Mouse (Mus musculus): ENCODE data around the gene Camk1d.
"Not testable (repeated sequence)": the region's sequence is repeated elsewhere in the genome, so short reads cannot be mapped to it uniquely, and the experiment has no call there.

The Camk1d gene

DNA sequence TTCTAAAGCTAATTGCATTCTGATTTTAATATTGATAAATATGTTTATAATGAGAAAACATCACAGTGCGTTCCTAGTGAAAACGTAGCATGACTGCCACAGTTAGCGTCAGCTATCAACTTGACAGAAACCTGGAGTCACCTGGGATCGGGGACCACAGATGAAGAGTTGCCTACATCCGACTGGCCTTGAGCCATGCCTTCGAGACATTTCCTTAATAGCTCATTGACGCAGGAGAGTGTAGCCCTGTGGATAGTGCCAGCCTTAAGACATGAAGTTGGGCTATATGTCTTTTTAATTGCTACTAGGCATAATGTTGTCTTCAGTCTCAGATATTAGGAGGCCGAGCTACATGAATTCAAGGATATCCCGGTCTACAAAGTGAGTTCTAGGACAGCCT, 315.8 kb downstream of the Camk1d start:
- DNase-seq (ENCODE audit: low spot score in 2 of 2): no peak

DNA sequence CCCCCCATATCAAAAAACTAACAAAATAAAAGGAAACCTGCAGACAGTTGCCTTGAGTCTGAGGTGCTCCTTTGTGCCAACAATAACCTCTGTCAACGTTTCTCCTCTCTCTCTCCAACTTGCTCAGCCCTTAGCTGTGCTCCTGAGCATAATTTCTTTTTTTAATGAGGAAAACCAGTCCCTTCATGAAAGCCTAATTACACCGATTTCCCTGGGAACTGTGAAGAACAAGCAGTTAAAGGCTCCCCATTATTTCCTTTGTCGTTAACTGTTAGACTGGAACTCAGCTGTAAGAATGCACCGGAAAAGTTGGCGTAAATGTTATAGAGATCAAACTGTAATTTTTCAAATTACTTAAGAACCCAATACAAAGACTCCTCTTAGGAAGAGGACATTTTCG, 316.3 kb downstream of the Camk1d start:
- DNase-seq (ENCODE audit: low spot score in 2 of 2): no peak

DNA sequence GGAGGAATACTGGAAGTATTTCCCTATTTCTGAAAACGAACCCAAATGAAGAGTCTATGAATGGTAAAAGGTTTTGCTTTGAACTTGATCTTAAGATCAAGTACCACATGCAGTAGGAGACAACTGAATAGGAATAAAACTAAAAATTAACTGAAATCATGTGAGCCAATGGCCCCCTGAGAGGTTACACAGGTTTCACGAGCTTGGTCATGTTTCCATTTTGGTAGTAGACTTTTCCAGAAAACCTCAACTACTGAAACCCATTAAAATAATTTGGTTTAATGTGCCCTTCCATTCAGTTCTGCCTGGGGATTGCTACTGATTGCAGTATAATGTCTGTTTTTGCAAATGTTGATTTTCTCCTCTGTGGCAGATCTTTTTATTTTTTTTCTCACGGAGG, 316.8 kb downstream of the Camk1d start:
- no peak for DNase-seq (ENCODE audit: low spot score in 2 of 2)

DNA sequence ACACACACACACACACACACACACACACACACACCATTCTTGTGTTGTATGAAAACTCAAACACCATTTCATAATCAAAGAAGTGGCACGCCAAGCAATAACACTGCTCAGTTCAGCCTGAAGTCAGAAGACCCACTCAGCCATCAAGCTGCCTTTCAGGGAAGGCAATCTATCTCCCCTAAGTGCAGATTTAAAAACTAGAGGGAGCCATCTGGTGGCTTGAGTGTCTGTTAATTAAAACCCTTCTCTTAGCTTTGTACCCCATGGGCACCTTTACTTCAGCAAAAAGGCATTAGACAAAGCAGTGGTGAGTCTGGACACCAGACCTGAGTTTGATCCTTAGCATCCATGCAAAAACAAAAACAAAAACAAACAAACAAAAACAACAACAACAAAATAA, 317.9 kb downstream of the Camk1d start:
- DNase-seq (ENCODE audit: low spot score in 2 of 2): no peak

DNA sequence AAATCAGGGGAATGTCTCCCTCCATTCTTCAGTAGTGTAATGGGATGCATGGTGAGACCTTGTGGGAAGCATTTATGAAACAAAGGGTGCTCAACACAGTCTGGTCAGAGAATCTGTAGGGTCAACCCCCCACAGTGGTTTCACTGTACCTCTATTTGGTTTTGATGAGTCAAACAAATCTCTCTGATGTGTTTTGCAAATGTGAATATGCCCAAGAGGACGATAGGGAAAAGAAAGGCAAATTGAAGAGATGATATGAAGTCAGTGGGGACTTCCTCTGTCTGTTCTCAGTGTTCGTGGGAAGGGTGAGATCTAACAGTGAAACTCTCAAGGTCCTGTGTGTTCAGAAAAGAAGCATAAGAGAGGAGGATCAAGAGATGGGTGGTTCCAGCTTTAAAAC, 318.4 kb downstream of the Camk1d start:
- no peak for DNase-seq (ENCODE audit: low spot score in 2 of 2)

DNA sequence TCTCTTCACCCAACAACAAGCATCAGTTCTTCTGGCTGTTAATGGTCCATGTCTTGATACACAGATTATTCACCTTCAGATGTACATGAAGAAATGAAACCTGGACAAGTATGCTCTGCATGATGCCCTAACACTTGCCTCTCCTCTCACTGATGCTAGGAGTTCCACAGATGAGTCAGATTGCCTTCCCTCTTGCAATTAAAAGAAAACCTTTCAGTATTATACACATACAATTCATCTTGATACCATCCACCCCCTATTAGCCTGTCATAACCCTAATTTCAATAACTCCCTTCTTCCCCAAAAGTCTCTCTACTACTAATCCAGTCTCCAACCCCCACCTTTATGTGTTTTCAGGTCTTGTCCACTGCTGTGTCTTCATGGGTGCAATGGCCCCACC, 321.4 kb downstream of the Camk1d start:
- no peak for DNase-seq (ENCODE audit: low spot score in 2 of 2)

DNA sequence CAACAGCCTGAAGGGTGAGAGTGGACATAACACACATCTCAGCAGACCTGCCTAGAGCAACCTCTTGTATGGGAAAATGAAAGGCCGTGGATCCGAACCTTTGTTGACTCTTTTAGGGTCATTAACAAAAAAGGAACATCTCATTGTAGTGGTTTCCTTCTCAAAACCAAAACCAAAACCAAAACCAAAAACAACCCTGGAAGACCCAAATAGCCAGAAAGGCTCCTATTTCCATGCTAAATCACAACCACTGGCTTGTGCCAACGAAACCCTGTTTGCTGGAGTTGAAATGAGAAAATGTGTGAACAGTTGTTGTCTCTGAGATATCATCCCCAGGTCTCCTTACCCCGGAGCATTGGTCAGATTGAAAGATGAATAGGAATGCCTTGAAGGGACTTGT, 321.8 kb downstream of the Camk1d start:
- no peak for DNase-seq (ENCODE audit: low spot score in 2 of 2)

DNA sequence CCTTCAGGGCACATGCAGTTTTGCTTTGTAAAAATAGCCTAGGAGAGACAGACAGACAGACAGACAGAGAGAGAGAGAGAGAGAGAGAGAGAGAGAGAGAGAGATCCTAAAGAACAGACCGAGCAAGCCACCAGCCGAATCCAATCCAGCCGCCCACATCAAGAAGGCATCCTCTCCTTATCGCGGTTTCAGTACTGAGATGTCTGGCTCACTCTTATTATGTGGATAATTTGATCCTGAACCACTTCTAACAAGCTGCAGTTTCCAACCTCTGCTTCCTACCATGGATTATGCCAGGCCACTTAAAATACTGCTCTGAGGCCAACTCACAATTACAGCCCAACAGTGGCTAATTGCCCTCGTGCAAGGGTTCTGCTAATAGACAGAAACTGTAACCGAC, 325.9 kb downstream of the Camk1d start:
- no peak for DNase-seq (ENCODE audit: low spot score in 2 of 2)

DNA sequence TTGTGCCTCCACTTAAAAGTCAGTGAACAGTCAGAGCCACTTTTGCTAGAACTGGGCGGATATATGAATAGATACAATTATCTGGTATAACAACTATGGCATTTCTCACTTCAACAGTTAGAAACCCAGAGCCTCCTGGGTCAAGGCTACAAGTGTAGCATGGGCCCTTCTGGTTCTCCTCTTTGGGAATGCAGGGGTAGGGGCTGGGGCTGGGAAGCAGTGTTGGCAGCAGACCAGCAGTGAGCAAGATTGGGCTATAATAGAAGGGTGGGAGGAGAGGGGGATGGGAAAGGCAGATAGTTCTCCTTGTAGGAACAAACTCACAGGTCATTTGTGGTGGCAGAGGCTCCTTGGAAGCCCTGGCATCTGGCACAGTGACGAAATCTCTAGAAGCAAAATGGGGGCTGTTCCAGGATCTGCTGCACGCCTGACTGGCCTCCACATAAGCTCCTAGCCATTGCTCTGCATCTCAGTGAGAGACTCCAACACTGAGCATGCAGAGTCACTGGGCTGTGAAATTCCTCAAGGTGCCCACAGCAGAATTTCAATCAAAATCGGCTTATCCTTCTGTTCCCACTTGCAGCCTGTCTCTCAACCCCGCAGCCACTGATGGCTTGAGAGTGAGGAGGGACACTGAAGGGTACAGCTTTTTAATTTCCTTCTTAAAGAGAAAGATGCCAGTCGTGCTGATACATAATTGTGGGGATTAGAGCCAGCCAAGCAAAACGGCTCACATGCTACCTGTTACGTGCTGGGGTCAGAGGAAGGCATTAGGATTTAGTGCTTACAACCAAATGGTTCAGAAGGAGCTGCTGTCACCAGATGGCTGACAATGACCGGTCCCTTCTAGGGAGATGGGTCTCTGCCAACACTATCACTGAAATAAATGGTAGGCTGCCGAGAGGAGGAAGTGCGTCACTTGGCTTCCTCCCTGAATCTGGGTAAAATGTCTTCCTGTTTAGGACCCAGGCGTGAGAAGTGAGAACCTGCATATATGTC, 332.3 kb downstream of the Camk1d start:
- no peak for DNase-seq (ENCODE audit: low spot score in 2 of 2)

DNA sequence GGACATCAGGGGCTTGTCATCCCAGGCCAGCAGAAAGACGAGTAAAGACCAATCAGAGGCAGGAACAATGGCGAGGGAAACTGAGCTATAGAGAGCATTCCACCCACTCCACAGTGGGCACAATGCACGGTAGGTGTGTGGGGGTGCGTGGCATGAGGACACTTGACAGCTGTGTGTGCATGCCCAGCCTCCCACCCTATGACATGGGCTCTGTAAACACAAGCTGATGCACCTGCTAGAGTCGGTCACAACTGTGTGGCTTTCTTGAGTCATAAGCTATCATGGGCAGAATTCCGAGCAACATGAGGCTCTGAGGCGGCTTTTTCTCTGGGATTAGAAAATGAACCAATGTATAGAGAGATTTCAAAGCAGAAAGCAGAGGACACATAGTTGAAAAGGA, 333.3 kb downstream of the Camk1d start:
- no peak for DNase-seq (ENCODE audit: low spot score in 2 of 2)

DNA sequence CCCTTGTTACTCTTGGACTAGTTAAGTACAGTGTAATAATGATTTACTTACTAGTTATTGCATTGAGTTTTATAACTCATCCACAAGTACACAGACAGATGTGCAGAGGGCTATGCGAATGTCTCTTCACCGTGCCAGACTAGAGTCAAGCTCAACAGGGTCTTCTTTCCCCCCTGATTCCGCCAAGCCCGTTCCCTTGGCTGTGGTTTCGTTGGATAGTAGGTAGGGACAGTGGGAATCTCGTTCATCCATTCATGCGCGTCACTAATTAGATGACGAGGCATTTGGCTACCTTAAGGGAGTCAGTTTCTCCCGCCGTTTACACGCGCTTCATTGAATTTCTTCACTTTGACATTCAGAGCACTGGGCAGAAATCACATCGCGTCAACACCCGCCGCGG, 335.4 kb downstream of the Camk1d start:
- not testable (repeated sequence) for DNase-seq (ENCODE audit: low spot score in 2 of 2)

DNA sequence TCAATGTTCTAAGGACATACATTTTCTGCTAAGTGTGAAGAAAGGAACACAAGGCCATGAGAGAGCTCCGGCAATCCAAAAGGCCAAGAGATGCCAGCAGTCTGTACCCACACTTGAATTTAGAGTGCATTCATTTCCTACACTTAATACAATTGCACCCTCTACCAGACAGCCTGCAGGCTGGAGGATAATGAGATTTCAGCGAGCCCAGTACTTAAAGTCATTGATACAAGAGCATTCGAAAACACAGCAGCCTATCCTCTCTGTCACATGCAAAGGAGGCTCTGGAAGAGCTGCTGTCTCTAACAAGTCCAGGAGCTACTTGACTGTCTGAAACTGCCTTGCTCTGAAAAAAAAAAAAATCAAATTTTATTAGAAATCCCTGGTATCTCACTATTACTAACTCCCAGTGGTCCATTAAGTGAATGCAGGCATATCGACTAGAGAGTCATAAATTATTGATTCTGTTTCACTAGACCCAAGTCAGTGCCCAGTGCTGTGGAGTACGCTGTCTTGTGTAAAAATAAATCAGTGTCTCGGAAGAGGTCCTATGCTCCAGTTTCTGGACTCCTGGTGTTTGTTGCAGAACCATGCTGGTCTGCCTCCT, 336.1 kb downstream of the Camk1d start:
- no peak for DNase-seq (ENCODE audit: low spot score in 2 of 2)

DNA sequence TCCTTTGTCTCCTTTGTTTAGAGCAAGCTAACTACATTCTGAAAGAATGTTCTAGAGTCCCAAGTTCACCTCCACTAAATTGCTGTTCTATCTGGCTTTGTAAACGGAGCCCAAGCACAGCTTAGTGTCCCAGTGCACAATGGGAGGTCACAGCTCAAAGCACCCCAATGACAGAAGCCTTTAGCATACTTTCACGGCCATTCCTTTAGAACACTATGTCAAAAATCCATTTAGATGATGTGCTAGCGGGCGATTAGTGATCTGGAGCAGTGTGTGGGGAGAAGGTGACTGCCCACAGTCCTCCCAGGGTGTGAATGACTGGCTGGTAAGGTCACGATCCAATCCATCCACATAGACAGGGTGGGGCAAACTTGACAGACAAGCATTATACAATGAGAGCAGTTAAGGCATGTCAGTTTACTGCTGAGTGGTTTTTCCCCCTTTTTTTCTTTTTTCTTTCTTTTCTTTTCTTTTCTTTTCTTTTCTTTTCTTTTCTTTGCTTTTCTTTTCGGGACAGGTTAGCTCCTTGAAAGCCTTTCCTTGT, 341.4 kb downstream of the Camk1d start:
- DNase-seq (ENCODE audit: low spot score in 2 of 2): no peak

DNA sequence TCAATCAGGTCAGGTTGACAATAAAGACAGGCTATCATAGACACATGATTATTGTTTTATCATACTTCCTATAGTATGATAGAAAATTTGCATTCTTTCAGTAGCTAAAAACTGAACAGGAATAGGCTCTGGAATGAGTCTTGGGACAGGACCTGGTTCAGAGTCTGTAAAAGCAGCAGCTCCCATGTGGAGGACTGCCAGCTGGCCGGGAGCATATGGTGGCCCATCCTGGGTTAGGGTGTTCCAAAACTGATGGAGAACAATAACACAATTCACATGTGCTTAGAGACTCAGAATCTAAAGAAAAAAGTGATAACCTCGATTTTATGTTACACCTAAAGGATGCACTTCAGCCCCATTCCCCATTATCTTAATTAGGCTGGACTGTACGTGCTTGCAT, 343.0 kb downstream of the Camk1d start:
- no peak for DNase-seq (ENCODE audit: low spot score in 2 of 2)

DNA sequence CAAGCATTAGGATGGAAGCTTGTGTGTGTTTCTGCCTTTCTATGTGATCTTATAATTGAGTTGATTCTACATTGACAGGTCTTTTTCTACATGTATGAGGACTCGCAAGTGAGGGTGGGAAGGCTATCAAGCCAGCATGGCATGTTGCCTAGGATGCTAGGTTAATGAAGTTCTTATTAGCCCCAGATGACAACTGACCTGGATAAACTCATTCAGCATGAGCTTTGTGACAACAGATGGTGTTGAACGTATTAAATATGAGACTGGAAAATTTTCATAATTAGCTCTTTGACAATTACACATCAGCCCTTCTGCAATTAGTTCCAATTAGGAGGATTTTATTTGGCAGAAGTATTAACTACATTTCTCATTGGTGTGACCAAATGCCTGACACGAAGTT, 343.7 kb downstream of the Camk1d start:
- DNase-seq (ENCODE audit: low spot score in 2 of 2): no peak

DNA sequence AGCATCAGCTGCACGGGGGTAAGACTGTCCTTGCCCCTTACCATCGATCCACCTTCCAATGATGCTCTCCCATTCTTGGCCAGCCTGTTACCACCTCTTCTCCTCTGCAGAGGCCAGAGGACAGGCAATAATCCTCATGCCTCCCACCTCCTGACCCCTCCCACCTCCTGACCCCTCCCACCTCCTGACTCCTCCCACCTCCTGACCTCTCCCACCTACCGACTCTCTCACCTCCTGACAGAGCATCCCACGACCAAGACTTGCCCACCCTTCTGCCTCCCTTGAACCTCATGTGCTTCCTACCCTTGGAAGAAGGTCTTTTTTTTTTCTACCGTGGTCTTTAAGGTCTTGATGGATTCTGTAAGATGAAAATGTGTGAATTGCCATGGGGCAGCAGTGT, 350.5 kb downstream of the Camk1d start:
- DNase-seq (ENCODE audit: low spot score in 2 of 2): no peak

DNA sequence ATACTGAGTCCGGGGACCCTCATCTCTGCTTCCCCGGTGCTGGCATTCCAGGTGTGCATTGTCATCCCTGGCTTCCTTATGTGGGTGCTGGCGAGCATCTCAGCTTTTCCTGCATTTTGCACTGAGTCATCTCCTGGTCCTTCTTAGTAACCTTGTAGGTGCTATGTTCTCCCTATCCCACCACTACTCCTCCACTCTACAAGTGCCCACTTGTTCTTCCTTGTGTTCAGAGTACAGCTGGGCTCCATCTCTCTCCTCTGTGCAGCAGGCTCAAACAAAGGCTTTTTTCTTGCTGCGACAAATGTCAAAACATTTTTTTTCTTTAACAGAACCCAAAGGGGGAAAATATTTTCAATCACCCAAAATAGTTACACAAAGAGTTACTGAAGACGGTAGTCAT, 356.3 kb downstream of the Camk1d start:
- DNase-seq (ENCODE audit: low spot score in 2 of 2): no peak

DNA sequence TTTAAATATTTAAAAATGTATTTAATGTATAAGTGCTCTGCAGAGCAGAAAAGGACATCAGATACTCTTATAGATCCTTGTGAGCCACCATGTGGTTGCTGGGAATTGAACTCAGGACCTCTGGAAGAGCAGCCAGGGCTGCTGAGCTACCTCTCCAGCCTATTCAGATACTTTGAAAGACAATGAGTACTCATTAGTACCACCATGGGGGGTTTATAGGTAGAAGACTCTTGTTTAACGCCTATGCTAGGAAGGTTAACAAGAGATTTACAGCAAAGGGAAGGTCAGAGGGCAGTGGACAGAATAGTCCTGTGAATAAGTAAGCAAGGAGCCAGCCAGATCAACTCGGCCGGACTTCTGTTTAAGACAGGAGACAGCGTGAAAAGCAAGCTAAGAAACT, 357.3 kb downstream of the Camk1d start:
- no peak for DNase-seq (ENCODE audit: low spot score in 2 of 2)

DNA sequence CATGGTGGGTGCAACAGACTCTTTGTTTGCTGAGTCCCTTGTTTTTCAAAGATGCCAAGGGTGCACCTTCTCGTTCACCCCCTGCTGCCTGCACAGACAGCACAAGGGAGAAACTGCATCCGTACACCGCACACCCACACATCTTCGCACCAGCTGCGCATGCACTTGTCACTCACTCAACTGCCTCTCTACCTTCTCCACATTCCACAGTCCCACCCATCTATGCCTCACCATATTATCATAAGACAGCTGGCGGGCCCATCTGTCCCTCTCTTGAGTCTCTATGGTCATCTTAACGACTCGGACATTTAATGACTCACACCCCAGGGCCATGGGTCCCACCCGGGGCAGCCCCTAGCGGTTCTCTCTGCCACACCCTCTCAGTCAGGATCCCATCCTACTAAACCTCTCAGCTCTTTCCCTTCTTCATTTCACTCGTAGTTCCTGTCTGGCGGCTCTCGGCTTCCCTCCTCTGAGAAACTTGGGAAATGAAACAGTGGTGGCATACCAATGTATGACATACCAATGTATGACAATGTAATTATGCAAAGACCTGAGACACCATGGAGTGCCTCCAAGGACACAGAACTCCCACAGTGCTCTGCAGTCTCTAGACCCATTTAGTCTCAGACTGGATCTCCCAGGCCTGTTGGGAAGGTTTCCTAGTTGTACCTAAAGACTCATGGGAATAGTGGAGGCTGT, 361.3 kb downstream of the Camk1d start:
- DNase-seq (ENCODE audit: low spot score in 2 of 2): no peak

DNA sequence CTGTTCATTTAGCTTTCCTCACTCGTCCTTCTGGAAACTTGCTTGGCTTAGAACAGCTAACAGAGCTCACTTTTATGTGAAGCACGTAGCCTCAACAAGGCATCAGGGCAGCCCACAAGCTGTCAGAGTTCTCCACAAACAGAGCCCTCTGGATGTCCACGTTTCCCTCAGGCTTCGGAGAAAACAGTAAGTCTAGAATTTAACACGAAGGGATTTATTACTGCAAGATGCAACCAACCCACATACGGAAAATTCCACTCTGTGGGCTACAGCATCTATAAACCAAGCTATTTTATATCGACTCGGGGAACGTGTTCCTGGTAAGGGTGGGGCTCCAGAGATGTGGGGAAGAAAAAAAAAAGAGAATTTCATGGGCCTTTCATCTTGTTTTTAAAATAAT, 369.0 kb downstream of the Camk1d start:
- no peak for DNase-seq (ENCODE audit: low spot score in 2 of 2)

DNA sequence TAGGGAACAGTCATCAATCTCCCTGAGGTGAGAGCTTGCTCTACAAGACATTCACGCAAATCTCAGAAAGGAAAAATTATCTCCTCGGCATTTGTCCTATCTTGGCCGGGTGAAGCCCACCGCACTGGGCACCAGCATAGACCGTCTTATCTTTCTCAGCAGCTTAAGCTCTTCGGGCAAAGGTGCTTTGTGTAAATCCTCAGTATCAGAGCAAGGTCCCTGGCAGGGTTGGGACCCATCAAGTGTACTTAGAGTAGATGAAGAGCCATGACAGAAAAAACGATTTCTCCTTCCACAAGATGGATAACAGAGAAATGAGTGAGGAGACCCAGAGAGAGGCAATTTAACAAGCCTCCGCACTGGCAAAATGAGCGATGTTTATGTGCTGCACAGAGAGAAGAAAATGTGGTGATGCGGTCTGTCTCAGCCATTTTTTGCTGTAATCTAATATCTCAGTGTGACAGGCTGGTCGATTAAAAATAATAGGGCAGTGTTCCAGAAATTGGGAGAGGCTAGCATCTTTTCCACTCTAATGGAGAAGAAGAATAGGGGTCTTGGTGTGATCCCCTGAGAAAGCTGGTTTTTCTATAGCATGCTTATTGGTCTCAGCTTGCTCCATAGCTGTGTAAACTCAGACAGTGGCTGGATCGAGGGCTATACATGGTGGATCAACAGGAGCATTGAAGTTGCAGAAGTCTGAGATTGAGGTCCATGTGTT, 386.6 kb downstream of the Camk1d start:
- no peak for DNase-seq (ENCODE audit: low spot score in 2 of 2)

DNA sequence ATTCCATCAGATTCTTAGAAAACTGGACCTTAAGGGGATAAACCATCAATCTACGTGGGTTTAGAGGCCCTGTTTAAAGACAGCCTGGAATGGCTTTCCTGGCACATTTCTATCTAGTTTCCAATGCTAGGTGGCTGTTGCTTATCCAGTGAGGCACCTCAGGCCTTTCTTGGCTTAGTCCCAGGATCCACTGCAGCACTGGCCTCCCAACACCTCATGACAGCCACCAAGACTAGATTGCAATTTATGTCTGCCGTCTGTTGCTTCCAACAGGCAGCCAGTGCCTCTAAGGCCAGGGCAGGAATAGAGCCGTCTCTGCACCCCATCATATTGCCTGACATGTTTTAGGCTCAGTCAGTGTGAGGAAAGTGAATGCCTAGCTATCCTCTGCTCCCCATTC, 389.5 kb downstream of the Camk1d start:
- DNase-seq (ENCODE audit: low spot score in 2 of 2): no peak
